Mouse (Mus musculus) frontal cortex, adult 2 months (tissue): ENCODE measurements around the gene Sdad1. TPM values are rescaled to one million over a fixed set of nuclear protein-coding genes. Genes with fewer than 3 reads are reported as not detected.
"Not testable (repeated sequence)": the region's sequence is repeated elsewhere in the genome, so short reads cannot be mapped to it uniquely, and the experiment has no call there.

Experiments
- DNase-seq, 2 experiments: peaks; one replicate each; pipeline ENCODE4 v3.0.0; 2022; ENCODE audit warnings: low spot score in 1 of 2; ENCODE audit errors: extremely low spot score in 1 of 2
- polyA plus RNA-seq: library from polyadenylated mRNA; depleted of rRNA; stranded (reverse); fragments of >200 nt; gene quantifications from 2 replicates; pipeline ENCODE4 v1.2.3, GENCODE M21; 2012; rRNA removed

The Sdad1 gene
- 13.0 and 15.4 TPM in 2 replicates for polyA plus RNA-seq

- DNase-seq: peak; percentile 93 to 98
These were observed at the start of gene Sdad1 for GRCm38 (mm10) chr5:92309681-92310511. TSS of gene Sdad1 (minus strand) at chr5:92310479.

- DNase-seq: no peak
These were observed 48.6 kb upstream of the Sdad1 start for GRCm38 (mm10) chr5:92358767-92359455.

GRCm38 (mm10) chr5:92358033-92358432 lies 47.8 kb upstream of the Sdad1 start:
- no peak for DNase-seq

GRCm38 (mm10) chr5:92353517-92353916 lies 43.2 kb upstream of the Sdad1 start:
- no peak for DNase-seq

- DNase-seq: not testable (repeated sequence)
These were observed 42.4 kb upstream of the Sdad1 start for GRCm38 (mm10) chr5:92352716-92353115.

GRCm38 (mm10) chr5:92349731-92350130 lies 39.5 kb upstream of the Sdad1 start:
- no peak for DNase-seq

- peak in 1 of 2 experiments; percentile 48 for DNase-seq
These were observed 38.6 kb upstream of the Sdad1 start, which contains the start of gene Cxcl10 for GRCm38 (mm10) chr5:92348794-92349413. TSS of gene Cxcl10 (minus strand) at chr5:92348889.

- DNase-seq: no peak
These were observed 34.7 kb upstream of the Sdad1 start for GRCm38 (mm10) chr5:92345006-92345405.

GRCm38 (mm10) chr5:92340606-92341005 lies 30.3 kb upstream of the Sdad1 start:
- DNase-seq: no peak

GRCm38 (mm10) chr5:92336743-92337142 lies 26.5 kb upstream of the Sdad1 start:
- no peak for DNase-seq

GRCm38 (mm10) chr5:92332359-92332840 lies 22.1 kb upstream of the Sdad1 start:
- DNase-seq: peak in 1 of 2 experiments; percentile 35

- no peak for DNase-seq
These were observed 21.5 kb upstream of the Sdad1 start, which contains the start of gene Art3 for GRCm38 (mm10) chr5:92331635-92332338. TSS of gene Art3 (plus strand) at chr5:92331827.

GRCm38 (mm10) chr5:92331122-92331521 lies 20.8 kb upstream of the Sdad1 start:
- no peak for DNase-seq

- no peak for DNase-seq
These were observed 17.6 kb upstream of the Sdad1 start, which contains the start of gene Cxcl9 for GRCm38 (mm10) chr5:92327929-92328328. TSS of gene Cxcl9 (minus strand) at chr5:92328079.

GRCm38 (mm10) chr5:92327367-92327766 lies 17.1 kb upstream of the Sdad1 start:
- no peak for DNase-seq

GRCm38 (mm10) chr5:92323264-92323663 lies 13.0 kb upstream of the Sdad1 start:
- DNase-seq: no peak

GRCm38 (mm10) chr5:92322612-92323011 lies 12.3 kb upstream of the Sdad1 start:
- no peak for DNase-seq

- DNase-seq: no peak
These were observed 11.5 kb upstream of the Sdad1 start for GRCm38 (mm10) chr5:92321631-92322400.

- no peak for DNase-seq
These were observed 8.3 kb upstream of the Sdad1 start for GRCm38 (mm10) chr5:92318596-92318995.

- no peak for DNase-seq
These were observed 7.8 kb upstream of the Sdad1 start for GRCm38 (mm10) chr5:92318119-92318518.
